Mouse (Mus musculus): ENCODE data around the gene Tyw1. TPM values are rescaled to one million over a fixed set of nuclear protein-coding genes. Genes with fewer than 3 reads are reported as not detected.
"Not testable (repeated sequence)": the region's sequence is repeated elsewhere in the genome, so short reads cannot be mapped to it uniquely, and the experiment has no call there.

Tyw1 gene
- polyA plus RNA-seq, 1 experiment, result 11.7 TPM

DNA sequence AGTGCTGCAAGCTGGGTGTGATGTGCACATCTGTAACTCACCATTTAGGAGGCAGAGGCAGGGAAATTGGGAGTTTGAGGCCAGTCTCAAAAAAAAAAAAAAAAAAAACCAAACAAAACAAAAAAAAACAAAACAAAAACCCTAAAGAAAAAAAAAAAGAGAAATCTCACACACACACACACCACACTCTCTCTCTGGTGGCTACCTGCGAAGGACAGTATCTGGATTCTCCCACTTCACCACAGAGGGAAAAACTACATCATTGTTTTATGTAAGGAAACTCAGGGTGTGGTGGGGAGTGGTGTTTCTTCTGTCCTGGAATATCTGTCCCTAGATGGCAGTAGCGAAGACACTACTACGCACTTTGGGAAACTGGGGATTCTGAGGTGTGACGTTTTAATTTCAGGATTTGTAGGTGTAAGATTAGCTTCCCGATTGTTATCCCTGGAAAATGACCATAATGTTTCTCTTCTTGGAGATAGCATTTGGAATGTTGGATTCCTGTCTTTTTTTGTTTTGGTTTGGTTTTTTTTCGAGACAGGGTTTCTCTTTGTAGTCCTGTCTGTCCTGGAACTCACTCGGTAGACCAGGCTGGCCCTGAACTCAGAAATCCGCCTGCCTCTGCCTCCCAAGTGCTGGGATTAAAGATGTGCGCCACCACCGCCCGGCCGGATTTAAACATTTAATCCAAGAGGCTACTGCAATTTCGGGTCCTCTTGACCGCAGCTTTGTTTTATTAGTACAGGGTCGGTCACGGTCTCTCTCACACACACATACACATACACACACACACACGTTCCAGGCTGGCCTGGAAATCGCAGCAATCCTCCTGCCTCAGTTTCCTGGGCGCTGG lies 1.0 kb upstream of the Tyw1 start:
- no peaks in the 10 kb centered on the region for H3K4me1 ChIP-seq (ENCODE audit: control insufficient read depth, insufficient read depth, low read length)
- H3K27ac ChIP-seq (ENCODE audit: control insufficient read depth, insufficient read depth, low read depth, low read length, poor library complexity), result peak overlapping the region; percentile 92
- 3% methylated on average over 19 of the region's 19 CpGs for WGBS
- TF ChIP-seq CTCF (IDR thresholded peaks at IDR 0.05; ENCODE audit: control insufficient read depth, insufficient read depth, low read length), result no peak
- no peak for TF ChIP-seq POLR2A (IDR thresholded peaks at IDR 0.05; ENCODE audit: borderline replicate concordance, control insufficient read depth, low read depth, low read length)
- H3K4me3 ChIP-seq (replicated peaks; ENCODE audit: control insufficient read depth, low read depth, low read length), result peak overlapping the region; percentile 91

DNA sequence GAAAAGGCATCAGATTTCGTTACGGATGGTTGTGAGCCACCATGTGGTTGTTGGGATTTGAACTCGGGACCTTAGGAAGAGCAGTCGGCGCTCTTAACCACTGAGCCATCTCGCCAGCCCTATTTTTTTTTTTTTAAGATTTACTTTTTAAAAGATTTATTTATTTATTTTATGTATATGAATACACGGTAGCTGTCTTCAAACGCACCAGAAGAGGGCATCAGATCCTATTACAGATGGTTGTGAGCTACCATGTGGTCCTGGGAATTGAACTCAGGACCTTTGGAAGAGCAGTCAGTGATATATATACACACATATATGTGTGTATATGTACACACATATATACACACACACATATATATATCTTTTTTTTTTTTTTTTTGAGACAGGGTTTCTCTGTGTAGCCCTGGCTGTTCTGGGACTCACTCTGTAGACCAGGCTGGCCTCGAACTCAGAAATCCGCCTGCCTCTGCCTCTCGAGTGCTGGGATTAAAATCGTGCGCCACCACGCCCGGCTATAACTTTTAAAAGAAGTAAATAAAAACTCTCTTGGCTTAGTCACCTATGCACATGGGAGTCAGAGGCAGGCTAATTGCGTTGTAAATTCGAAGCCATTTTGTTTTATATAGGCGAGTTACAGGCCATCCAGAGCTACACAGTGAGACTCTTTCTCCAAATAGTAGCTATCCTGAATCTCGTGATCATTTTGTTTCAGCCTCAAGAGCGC lies 543 bp downstream of the Tyw1 start:
- WGBS, result 19% methylated on average over 20 of the region's 20 CpGs
- not testable (repeated sequence) for H3K4me3 ChIP-seq (replicated peaks; ENCODE audit: control insufficient read depth, low read depth, low read length); H3K27ac ChIP-seq (ENCODE audit: control insufficient read depth, insufficient read depth, low read depth, low read length, poor library complexity); H3K4me1 ChIP-seq (ENCODE audit: control insufficient read depth, insufficient read depth, low read length)

DNA sequence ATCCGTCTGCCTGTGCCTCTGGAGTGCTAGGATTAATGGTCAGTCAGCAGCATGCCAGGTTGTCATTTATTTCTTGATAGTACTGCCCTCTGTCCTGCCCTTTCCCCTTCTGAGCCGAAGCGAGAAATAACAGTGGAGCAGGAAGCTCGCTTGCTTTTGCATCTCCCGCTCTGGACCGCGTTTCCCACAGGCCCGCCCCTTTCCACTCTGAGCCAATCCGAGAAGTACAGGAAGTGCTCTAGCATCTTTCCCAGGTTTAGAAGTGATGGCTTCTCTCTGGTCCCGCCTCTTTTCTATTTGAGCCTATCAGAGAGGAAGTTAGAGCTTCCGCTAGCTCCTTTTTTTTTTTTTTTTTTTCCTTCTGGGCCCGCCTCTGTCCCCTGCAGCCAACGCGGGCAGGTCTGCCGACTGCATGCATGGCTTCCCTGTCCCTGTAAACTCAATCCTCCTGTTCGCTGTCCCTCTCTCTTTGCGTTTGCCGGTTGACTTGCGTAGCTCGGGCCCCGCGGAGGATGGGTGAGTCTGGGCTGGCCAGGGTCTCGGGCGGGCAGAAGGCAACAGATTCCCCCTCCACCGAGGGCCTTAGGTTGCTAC lies 1.4 kb downstream of the Tyw1 start:
- H3K4me1 ChIP-seq (ENCODE audit: control insufficient read depth, insufficient read depth, low read length), result no peaks in the 10 kb centered on the region
- H3K4me3 ChIP-seq (replicated peaks; ENCODE audit: control insufficient read depth, low read depth, low read length), result peak overlapping the region; percentile 92
- WGBS, result under 1% methylated on average over 25 of the region's 25 CpGs
- H3K27ac ChIP-seq (ENCODE audit: control insufficient read depth, insufficient read depth, low read depth, low read length, poor library complexity), result peak overlapping the region; percentile 72
- TF ChIP-seq CTCF (IDR thresholded peaks at IDR 0.05; ENCODE audit: control insufficient read depth, insufficient read depth, low read length), result no peak
- TF ChIP-seq POLR2A (IDR thresholded peaks at IDR 0.05; ENCODE audit: borderline replicate concordance, control insufficient read depth, low read depth, low read length), result peak; percentile 53; the same call in 1 of the 2 replicates

GRCm38 (mm10) chr5:130257303-130257702 lies 1.9 kb downstream of the Tyw1 start:
- H3K27ac ChIP-seq (ENCODE audit: control insufficient read depth, insufficient read depth, low read depth, low read length, poor library complexity), result peak overlapping the region; percentile 72
- peak overlapping the region; percentile 92 for H3K4me3 ChIP-seq (replicated peaks; ENCODE audit: control insufficient read depth, low read depth, low read length)
- WGBS, result 2% methylated on average over 8 of the region's 8 CpGs
- H3K4me1 ChIP-seq (ENCODE audit: control insufficient read depth, insufficient read depth, low read length), result no peaks in the 10 kb centered on the region
- TF ChIP-seq CTCF (IDR thresholded peaks at IDR 0.05; ENCODE audit: control insufficient read depth, insufficient read depth, low read length) (no peak), POLR2A (IDR thresholded peaks at IDR 0.05; ENCODE audit: borderline replicate concordance, control insufficient read depth, low read depth, low read length) (no peak)

GRCm38 (mm10) chr5:130263454-130263853 lies 8.0 kb downstream of the Tyw1 start:
- Histone ChIP-seq H3K4me1 (ENCODE audit: control insufficient read depth, insufficient read depth, low read length) (no peaks in the 10 kb centered on the region), H3K27ac (ENCODE audit: control insufficient read depth, insufficient read depth, low read depth, low read length, poor library complexity) (no peak overlapping the region), H3K4me3 (replicated peaks; ENCODE audit: control insufficient read depth, low read depth, low read length) (no peak overlapping the region)
- 71% methylated on average over 11 of the region's 11 CpGs for WGBS
- TF ChIP-seq CTCF (IDR thresholded peaks at IDR 0.05; ENCODE audit: control insufficient read depth, insufficient read depth, low read length), result no peak
- no peak for TF ChIP-seq POLR2A (IDR thresholded peaks at IDR 0.05; ENCODE audit: borderline replicate concordance, control insufficient read depth, low read depth, low read length)

DNA sequence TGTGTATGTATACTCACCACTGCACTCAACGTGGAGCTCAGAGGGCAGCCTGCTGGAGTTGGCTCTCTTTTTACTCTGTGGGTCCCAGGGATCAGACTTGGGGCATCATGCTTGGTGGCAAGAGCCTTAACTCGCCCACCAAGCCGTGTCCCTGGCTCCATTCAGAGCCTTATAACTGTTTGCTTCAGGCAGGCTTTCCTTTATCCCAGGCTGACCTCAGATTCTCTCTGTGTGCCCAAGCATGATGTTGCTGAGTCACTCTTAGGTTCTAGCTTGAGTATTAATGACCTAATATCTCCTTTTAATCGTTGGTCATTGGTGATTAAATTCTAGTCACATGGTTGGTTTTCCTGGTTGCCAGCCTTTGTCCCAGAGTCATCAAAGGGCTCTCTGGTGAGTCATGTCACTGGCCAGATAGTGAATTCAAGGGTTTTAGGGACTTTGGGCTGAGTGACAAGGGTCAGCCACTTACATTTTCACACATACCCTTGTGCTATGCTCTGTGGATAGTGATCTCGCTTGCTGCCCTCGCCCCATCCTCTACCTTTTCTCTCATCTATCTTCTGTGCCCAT lies 9.1 kb downstream of the Tyw1 start:
- H3K27ac ChIP-seq (ENCODE audit: control insufficient read depth, insufficient read depth, low read depth, low read length, poor library complexity), result no peak overlapping the region
- 80% methylated on average over 6 of the region's 6 CpGs for WGBS
- H3K4me1 ChIP-seq (ENCODE audit: control insufficient read depth, insufficient read depth, low read length), result no peaks in the 10 kb centered on the region

GRCm38 (mm10) chr5:130266651-130267050 lies 11.2 kb downstream of the Tyw1 start:
- WGBS, result 74% methylated on average over 7 of the region's 7 CpGs
- TF ChIP-seq POLR2A (IDR thresholded peaks at IDR 0.05; ENCODE audit: borderline replicate concordance, control insufficient read depth, low read depth, low read length) (no peak), CTCF (IDR thresholded peaks at IDR 0.05; ENCODE audit: control insufficient read depth, insufficient read depth, low read length) (peak; percentile 68)

More for the DNA sequence above, 9.1 kb downstream of the Tyw1 start:
- no peak overlapping the region for H3K4me3 ChIP-seq (replicated peaks; ENCODE audit: control insufficient read depth, low read depth, low read length)
- TF ChIP-seq POLR2A (IDR thresholded peaks at IDR 0.05; ENCODE audit: borderline replicate concordance, control insufficient read depth, low read depth, low read length), result no peak
- TF ChIP-seq CTCF (IDR thresholded peaks at IDR 0.05; ENCODE audit: control insufficient read depth, insufficient read depth, low read length), result no peak

GRCm38 (mm10) chr5:130267316-130267715 lies 11.9 kb downstream of the Tyw1 start:
- WGBS, result 90% methylated on average over 1 of the region's 1 CpGs
- Histone ChIP-seq H3K27ac (ENCODE audit: control insufficient read depth, insufficient read depth, low read depth, low read length, poor library complexity) (no peak overlapping the region), H3K4me1 (ENCODE audit: control insufficient read depth, insufficient read depth, low read length) (no peaks in the 10 kb centered on the region), H3K4me3 (replicated peaks; ENCODE audit: control insufficient read depth, low read depth, low read length) (no peak overlapping the region)
- TF ChIP-seq CTCF (IDR thresholded peaks at IDR 0.05; ENCODE audit: control insufficient read depth, insufficient read depth, low read length) (peak; percentile 56; the same call in 1 of the 2 replicates), POLR2A (IDR thresholded peaks at IDR 0.05; ENCODE audit: borderline replicate concordance, control insufficient read depth, low read depth, low read length) (no peak)

More at GRCm38 (mm10) chr5:130266651-130267050, 11.2 kb downstream of the Tyw1 start:
- Histone ChIP-seq H3K4me1 (ENCODE audit: control insufficient read depth, insufficient read depth, low read length) (no peaks in the 10 kb centered on the region), H3K4me3 (replicated peaks; ENCODE audit: control insufficient read depth, low read depth, low read length) (no peak overlapping the region), H3K27ac (ENCODE audit: control insufficient read depth, insufficient read depth, low read depth, low read length, poor library complexity) (no peak overlapping the region)
